Mouse (Mus musculus): ENCODE results near the gene Ghr. TPM values are rescaled to one million over a fixed set of nuclear protein-coding genes. Genes with fewer than 3 reads are reported as not detected.

The Ghr gene
- total RNA-seq, 2 experiments from 2014 or later: 164 to 166 TPM

- intact Hi-C loops (cut with DNase I): no loop called here
- no peak for DNase-seq
These were observed 39.0 kb downstream of the Ghr start for GRCm38 (mm10) chr15:3544289-3544688.

GRCm38 (mm10) chr15:3536309-3536900 lies 46.9 kb downstream of the Ghr start:
- DNase-seq: no peak
- intact Hi-C loops (cut with DNase I): no loop called here

- intact Hi-C loops (cut with DNase I): no loop called here
- no peak for DNase-seq
These were observed 69.3 kb downstream of the Ghr start for GRCm38 (mm10) chr15:3514027-3514426.

- DNase-seq: no peak
- intact Hi-C loops (cut with DNase I): no loop called here
These were observed 70.9 kb downstream of the Ghr start for GRCm38 (mm10) chr15:3512380-3512779.

- DNase-seq: no peak
- intact Hi-C loops (cut with DNase I): no loop called here
These were observed 71.6 kb downstream of the Ghr start for GRCm38 (mm10) chr15:3511639-3512171.

- intact Hi-C loops (cut with DNase I): loop anchor here (5.0 kb wide), 2 partner anchors 73 to 152 kb away; partner anchors contain the start of gene Ghr
- DNase-seq: peak; percentile 50 to 55
These were observed 74.2 kb downstream of the Ghr start for GRCm38 (mm10) chr15:3509089-3509488.

GRCm38 (mm10) chr15:3507329-3507728 lies 76.0 kb downstream of the Ghr start:
- no peak for DNase-seq
- intact Hi-C loops (cut with DNase I): loop anchor here (5.0 kb wide), 2 partner anchors 75 to 150 kb away; partner anchors contain the start of gene Ghr

GRCm38 (mm10) chr15:3504700-3505099 lies 78.6 kb downstream of the Ghr start:
- no peak for DNase-seq
- intact Hi-C loops (cut with DNase I): loop anchor here (2.0 to 5.0 kb wide), 4 partner anchors 47 to 147 kb away; partner anchors contain the start of gene Ghr

GRCm38 (mm10) chr15:3501683-3502082 lies 81.6 kb downstream of the Ghr start:
- intact Hi-C loops (cut with DNase I): loop anchor here (5.0 kb wide), 1 partner anchor 44 kb away; no protein-coding TSS in a partner anchor
- no peak for DNase-seq

- DNase-seq: no peak
- intact Hi-C loops (cut with DNase I): no loop called here
These were observed 84.3 kb downstream of the Ghr start for GRCm38 (mm10) chr15:3499020-3499419.

GRCm38 (mm10) chr15:3497946-3498580 lies 85.2 kb downstream of the Ghr start:
- intact Hi-C loops (cut with DNase I): no loop called here
- DNase-seq: no peak

- intact Hi-C loops (cut with DNase I): no loop called here
- DNase-seq: no peak
These were observed 92.4 kb downstream of the Ghr start for GRCm38 (mm10) chr15:3490868-3491267.

- intact Hi-C loops (cut with DNase I): no loop called here
- no peak for DNase-seq
These were observed 93.3 kb downstream of the Ghr start for GRCm38 (mm10) chr15:3490011-3490410.

GRCm38 (mm10) chr15:3489180-3489579 lies 94.1 kb downstream of the Ghr start:
- DNase-seq: no peak
- intact Hi-C loops (cut with DNase I): no loop called here

GRCm38 (mm10) chr15:3488601-3489000 lies 94.7 kb downstream of the Ghr start:
- no peak for DNase-seq
- intact Hi-C loops (cut with DNase I): no loop called here

GRCm38 (mm10) chr15:3486691-3487090 lies 96.6 kb downstream of the Ghr start:
- peak in 1 of 2 experiments; percentile 26 for DNase-seq
- intact Hi-C loops (cut with DNase I): no loop called here

GRCm38 (mm10) chr15:3485367-3485766 lies 97.9 kb downstream of the Ghr start:
- DNase-seq: no peak
- intact Hi-C loops (cut with DNase I): no loop called here

GRCm38 (mm10) chr15:3483451-3483850 lies 99.8 kb downstream of the Ghr start:
- intact Hi-C loops (cut with DNase I): no loop called here
- no peak for DNase-seq

- DNase-seq: no peak
- intact Hi-C loops (cut with DNase I): no loop called here
These were observed 114.1 kb downstream of the Ghr start for GRCm38 (mm10) chr15:3469230-3469629.

GRCm38 (mm10) chr15:3466608-3467007 lies 116.7 kb downstream of the Ghr start:
- DNase-seq: no peak
- intact Hi-C loops (cut with DNase I): no loop called here

GRCm38 (mm10) chr15:3464754-3465153 lies 118.5 kb downstream of the Ghr start:
- DNase-seq: no peak
- intact Hi-C loops (cut with DNase I): no loop called here

- peak in 1 of 2 experiments; percentile 17 for DNase-seq
- intact Hi-C loops (cut with DNase I): loop anchor here (5.0 kb wide), 1 partner anchor 46 kb away; no protein-coding TSS in a partner anchor
These were observed 126.7 kb downstream of the Ghr start for GRCm38 (mm10) chr15:3456543-3456942.

Measured in heart, postnatal 36 days (tissue).